Mouse (Mus musculus) T-helper 17 cell (primary cell): ENCODE measurements around the gene Trip6.

ENCODE experiments used
- in situ Hi-C, 2 experiments: fragments of 300-600 bp; cut with MboI, MseI; formaldehyde crosslinking; loops; 1 replicate in 1 of 2; 2 replicates in 1 of 2; pipeline ENCODE4 v1.15.1; 2025; ENCODE audit warnings: high pct_unique_total_duplicates in 2 of 2

Gene Trip6

GRCm38 (mm10) chr5:137305822-137306221, 8.4 kb downstream of the Trip6 start:
- in situ Hi-C loops: loop anchor here in 1 of 2 experiments (25.0 kb wide), 1 partner anchor 1344 kb away; the partner anchor contains the start of gene Ssc4d

- in situ Hi-C loops: loop anchor here in 1 of 2 experiments (25.0 kb wide), 1 partner anchor 1343 kb away; the partner anchor contains the start of gene Ssc4d
Observed at GRCm38 (mm10) chr5:137304816-137305215, 9.4 kb downstream of the Trip6 start.

GRCm38 (mm10) chr5:137304165-137304564, 10.0 kb downstream of the Trip6 start:
- in situ Hi-C loops: loop anchor here in 1 of 2 experiments (25.0 kb wide), 1 partner anchor 1342 kb away; the partner anchor contains the start of gene Ssc4d

GRCm38 (mm10) chr5:137303609-137304008, 10.6 kb downstream of the Trip6 start:
- in situ Hi-C loops: loop anchor here in 1 of 2 experiments (25.0 kb wide), 1 partner anchor 1341 kb away; the partner anchor contains the start of gene Ssc4d

GRCm38 (mm10) chr5:137301253-137301652, 13.0 kb downstream of the Trip6 start:
- in situ Hi-C loops: loop anchor here in 1 of 2 experiments (25.0 kb wide), 1 partner anchor 1339 kb away; the partner anchor contains the start of gene Ssc4d

DNA sequence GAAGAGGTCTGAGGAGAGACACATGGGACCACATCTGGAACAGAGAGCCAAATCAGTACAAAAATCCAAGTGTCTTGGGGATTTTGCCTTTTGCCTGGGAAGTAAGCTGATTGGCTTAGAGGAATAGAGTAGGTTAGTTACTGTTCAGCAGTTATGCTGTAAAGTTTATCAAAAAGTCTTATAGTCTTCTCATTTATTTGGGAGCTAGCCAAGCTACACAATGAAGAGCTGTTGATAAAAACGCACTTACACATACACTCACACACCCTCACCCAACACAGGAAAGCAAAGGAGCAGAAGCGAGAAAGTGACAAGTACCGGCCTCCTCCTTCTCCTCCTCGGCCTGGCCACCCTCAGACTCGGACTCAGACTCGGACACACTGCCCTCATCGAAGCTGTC, 15.0 kb downstream of the Trip6 start:
- in situ Hi-C loops: loop anchor here (5.0 to 25.0 kb wide), 3 partner anchors 287 to 876 kb away; partner anchors contain the start of genes Ap4m1 (in 1 of the 2) and Mcm7 (in 1 of the 2)

- in situ Hi-C loops: loop anchor here (5.0 to 25.0 kb wide), 3 partner anchors 285 to 878 kb away; partner anchors contain the start of genes Ap4m1 (in 1 of the 2) and Mcm7 (in 1 of the 2)
Observed at GRCm38 (mm10) chr5:137297126-137297525, 17.1 kb downstream of the Trip6 start.

DNA sequence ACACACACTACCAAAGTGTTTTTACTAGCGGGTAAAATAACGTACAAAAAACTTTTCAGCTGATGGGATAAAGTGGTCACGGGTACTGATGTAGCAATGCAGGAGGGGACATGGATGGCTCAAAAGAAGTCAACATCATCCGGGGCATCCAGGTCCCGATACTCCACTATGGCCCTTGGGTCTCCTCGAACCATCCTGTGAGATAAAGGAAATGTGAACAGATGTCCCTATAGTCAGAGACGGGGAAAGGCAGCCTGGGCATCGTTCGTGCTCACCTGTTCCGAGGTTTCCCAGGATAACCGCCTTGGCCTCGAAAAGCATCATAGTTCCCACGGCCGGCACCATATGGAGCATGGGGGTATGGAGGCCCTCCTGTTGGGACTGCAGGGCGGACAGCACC, 18.5 kb downstream of the Trip6 start:
- in situ Hi-C loops: loop anchor here (5.0 to 25.0 kb wide), 3 partner anchors 283 to 879 kb away; partner anchors contain the start of genes Ap4m1 (in 1 of the 2) and Mcm7 (in 1 of the 2)

- in situ Hi-C loops: loop anchor here (5.0 to 25.0 kb wide), 3 partner anchors 283 to 880 kb away; partner anchors contain the start of genes Ap4m1 (in 1 of the 2) and Mcm7 (in 1 of the 2)
Observed at GRCm38 (mm10) chr5:137295296-137295695, 18.9 kb downstream of the Trip6 start.

DNA sequence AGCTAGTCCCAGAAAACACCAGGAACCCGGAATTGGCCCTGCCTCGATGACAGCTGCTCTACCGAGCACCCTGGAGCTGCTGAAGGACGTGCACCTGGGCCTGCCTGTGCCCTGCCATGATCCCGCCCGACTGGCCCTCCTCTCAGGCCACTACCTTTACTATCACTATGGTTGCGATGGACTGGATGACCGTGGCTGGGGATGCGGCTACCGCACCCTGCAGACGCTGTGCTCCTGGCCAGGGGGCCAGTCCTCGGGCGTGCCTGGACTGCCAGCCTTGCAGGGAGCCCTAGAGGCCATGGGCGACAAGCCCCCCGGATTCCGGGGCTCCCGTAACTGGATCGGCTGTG, 19.5 kb downstream of the Trip6 start:
- in situ Hi-C loops: loop anchor here (5.0 to 25.0 kb wide), 3 partner anchors 282 to 880 kb away; partner anchors contain the start of genes Ap4m1 (in 1 of the 2) and Mcm7 (in 1 of the 2)

DNA sequence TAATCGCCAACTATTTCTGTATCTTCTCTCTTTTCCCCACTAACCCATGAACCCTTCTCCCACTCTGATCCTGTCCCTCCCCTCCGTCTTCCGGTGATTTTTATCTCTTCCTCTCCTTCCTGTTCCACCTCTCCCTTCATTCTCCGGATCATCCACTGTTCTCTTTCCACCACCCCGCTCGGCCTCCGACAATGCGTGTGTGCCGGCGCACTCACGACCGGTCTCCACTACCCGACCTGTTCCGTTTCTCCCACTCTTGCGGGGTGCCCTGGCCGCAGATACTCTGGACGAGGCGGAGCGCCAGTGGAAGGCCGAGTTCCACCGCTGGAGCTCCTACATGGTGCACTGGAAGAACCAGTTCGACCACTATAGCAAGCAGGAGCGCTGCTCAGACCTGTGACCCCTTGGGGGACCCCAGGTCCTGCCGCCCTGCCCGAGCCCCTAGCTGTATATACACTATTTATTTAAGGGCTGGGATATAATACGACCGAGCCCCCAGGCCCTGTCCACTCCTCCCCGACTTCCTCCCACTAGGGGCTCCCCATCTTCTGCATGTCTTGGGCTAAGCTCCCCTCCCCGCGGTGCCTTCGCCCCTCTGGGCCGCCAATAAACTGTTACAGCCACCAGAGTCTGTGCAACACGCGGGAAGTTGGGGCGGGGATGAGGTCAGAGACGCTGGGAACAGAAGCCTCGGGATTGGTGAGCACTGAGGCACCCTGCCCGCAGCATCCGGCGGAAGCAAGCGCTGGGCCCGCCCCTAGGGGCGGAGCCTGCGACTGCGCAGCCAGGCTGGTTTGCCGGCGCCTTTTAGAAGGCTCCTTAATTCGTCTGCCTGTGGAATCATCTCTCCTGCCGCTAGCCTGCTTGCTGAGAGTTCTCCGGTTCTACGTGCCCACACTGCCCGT, 20.1 kb downstream of the Trip6 start, which contains the start of gene Ufsp1:
Ufsp1 (plus strand) TSS at position 791 of the 905 bp plus-strand sequence.
- in situ Hi-C loops: loop anchor here in 1 of 2 experiments (10.0 to 25.0 kb wide), 2 partner anchors 282 to 881 kb away; partner anchors contain the start of genes Ap4m1 and Mcm7

GRCm38 (mm10) chr5:137293282-137293681, 20.9 kb downstream of the Trip6 start:
- in situ Hi-C loops: loop anchor here in 1 of 2 experiments (10.0 to 25.0 kb wide), 2 partner anchors 281 to 882 kb away; partner anchors contain the start of genes Ap4m1 and Mcm7

- in situ Hi-C loops: loop anchor here in 1 of 2 experiments (10.0 to 25.0 kb wide), 2 partner anchors 279 to 883 kb away; partner anchors contain the start of genes Ap4m1 and Mcm7
Observed at GRCm38 (mm10) chr5:137291381-137291926, 22.8 kb downstream of the Trip6 start.

DNA sequence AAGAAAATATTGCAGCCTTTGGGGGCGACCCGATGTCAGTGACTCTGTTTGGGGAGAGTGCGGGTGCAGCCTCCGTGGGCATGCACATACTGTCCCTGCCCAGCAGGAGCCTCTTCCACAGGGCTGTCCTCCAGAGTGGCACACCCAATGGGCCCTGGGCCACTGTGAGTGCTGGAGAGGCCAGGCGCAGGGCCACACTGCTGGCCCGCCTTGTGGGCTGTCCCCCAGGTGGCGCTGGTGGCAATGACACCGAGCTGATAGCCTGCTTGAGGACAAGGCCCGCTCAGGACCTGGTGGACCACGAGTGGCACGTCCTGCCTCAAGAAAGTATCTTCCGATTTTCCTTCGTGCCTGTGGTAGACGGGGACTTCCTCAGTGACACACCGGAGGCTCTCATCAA, 23.5 kb downstream of the Trip6 start:
- in situ Hi-C loops: loop anchor here in 1 of 2 experiments (10.0 to 25.0 kb wide), 2 partner anchors 278 to 884 kb away; partner anchors contain the start of genes Ap4m1 and Mcm7

- in situ Hi-C loops: loop anchor here (5.0 to 25.0 kb wide), 4 partner anchors 132 to 1065 kb away; partner anchors contain the start of genes Ap4m1 (in 1 of the 2) and Mcm7 (in 1 of the 2)
Observed at GRCm38 (mm10) chr5:137289591-137290365, 24.4 kb downstream of the Trip6 start.

DNA sequence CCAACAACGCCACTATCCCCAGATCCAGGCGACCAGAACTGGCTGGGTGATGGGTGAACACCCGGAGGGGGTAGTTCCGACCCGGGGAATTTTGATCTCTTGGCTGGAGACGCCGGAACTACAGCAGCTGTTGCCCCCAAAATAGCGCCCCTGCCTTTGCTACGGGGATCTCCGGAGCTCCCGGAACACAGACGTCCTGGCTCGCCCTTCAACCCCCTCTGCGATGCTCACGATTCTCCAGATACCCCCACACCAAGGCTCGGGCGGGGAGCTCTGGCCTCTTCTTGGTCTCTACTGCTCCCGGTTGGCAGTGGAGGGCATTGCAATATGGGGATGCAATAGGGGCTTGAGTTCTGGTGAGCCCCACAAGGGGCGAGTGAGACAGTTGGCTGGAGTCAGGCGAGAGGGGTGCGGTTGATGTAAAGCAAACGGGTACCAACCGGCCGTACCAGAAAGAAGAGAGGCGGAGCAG, 25.2 kb downstream of the Trip6 start:
- in situ Hi-C loops: loop anchor here (5.0 to 25.0 kb wide), 3 partner anchors 132 to 1064 kb away; no protein-coding TSS in a partner anchor

- in situ Hi-C loops: loop anchor here (5.0 to 25.0 kb wide), 3 partner anchors 131 to 1063 kb away; no protein-coding TSS in a partner anchor
Observed at GRCm38 (mm10) chr5:137287953-137288743, 26.1 kb downstream of the Trip6 start.

- in situ Hi-C loops: loop anchor here (5.0 to 25.0 kb wide), 3 partner anchors 130 to 1062 kb away; no protein-coding TSS in a partner anchor
Observed at GRCm38 (mm10) chr5:137287032-137287952, 26.9 kb downstream of the Trip6 start, which contains the start of gene Ache. TSS of gene Ache (plus strand) at chr5:137287519.
